Mouse (Mus musculus) gastrocnemius, postnatal 25 days (tissue): Measurements from ENCODE around the gene Bpifa3. TPM values are rescaled to one million over a fixed set of nuclear protein-coding genes. Genes with fewer than 3 reads are reported as not detected.
"Not testable (repeated sequence)": the region's sequence is repeated elsewhere in the genome, so short reads cannot be mapped to it uniquely, and the experiment has no call there.

ENCODE experiments used
- DNase-seq: peaks from one replicate; pipeline ENCODE4 v3.0.0; 2022
- long read RNA-seq, 2 experiments: library from polyadenylated mRNA; stranded (forward); transcript quantifications; one replicate each; pipeline ENCODE4 v2.0.0; 2021
- total RNA-seq, 2 experiments: library from RNA; stranded (reverse); gene quantifications; 1 replicate in 1 of 2; 2 replicates in 1 of 2; pipeline ENCODE4 v1.2.3; 2021

Bpifa3 gene
- total RNA-seq, result not detected
- long read RNA-seq, experiment 1, result 0 reads
- long read RNA-seq, experiment 2, result 0 reads

DNA sequence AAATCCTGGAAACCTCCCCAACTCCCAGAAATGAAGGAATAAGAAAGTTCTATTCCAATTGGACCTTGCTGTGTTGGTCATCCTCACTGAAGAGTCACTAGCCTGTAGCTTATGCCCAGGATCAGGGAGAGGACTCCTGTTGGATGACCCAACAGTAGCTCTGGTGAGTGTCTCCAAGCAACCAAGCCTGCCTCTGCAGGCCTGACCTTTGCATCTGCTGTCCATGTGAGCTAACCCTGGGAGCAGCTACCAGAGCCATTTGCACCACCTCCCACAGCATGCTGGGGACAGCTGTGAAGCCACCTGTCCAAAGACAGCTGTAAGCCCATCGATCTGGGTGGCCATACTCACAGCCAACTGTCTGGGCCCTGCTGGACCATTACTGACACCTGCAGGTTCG lies at the start of gene Bpifa3:
Gene Bpifa3, plus strand, starts transcription at position 217 of the 400 bp plus-strand sequence.
- DNase-seq, result no peak

DNA sequence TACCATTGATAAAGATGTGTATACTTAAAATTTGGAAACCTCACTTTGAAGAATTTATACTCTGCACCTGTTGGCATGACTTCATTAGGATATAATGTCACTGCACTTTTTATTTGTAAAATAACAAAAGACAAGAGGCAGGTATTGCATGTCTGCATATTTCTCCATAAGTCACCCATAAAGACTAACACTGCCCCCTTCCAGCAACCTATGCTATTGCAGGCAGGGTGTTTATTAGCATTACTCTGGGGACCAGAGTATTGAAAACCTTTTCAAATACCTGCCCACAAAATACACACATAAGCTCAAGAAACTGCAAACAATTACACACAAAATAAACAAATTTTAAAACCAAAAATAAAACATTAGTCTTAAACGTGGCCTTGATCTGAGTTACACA lies 32.4 kb upstream of the Bpifa3 start:
- DNase-seq, result no peak

DNA sequence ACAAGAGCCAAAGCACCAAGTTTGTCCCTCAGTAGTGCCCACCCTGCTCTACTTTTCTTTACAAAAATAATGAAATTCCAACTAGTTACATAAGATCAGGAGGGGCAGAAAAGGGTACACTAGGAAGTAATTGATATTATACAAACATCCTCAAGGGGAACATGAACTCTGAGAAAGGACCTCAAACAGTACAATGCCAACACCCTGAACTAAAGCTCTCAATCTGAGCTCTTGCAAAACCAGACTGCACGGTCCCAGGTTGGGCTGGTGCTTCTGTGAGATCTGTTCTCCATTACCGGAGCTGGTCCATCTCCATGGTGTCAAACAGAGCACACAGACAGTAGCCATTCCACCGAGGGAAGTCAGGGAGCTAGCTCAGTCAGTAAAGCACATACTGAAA lies 12.8 kb upstream of the Bpifa3 start:
- no peak for DNase-seq

DNA sequence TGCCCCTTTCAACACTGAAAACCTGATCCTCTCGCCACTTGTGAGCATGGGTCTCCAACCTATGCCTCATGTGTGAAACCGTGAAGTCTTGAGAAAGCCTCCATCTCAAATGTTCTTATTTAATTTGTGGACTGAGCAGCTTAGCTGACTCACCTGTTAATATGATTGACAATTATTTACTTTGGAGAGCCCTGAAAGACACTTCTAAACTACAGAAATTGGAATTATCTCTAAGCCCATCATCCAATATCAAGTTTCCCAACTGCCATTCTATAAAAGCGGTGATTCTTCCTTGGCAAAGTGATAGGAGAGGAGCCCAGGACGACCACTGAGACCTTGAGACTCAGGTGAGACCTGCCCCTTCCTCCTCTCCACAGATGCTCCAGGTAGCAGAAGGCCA lies 12.4 kb downstream of the Bpifa3 start, which contains the start of gene Bpifa1:
Gene Bpifa1, plus strand, starts transcription at position 301 of the 400 bp plus-strand sequence.
- no peak for DNase-seq

DNA sequence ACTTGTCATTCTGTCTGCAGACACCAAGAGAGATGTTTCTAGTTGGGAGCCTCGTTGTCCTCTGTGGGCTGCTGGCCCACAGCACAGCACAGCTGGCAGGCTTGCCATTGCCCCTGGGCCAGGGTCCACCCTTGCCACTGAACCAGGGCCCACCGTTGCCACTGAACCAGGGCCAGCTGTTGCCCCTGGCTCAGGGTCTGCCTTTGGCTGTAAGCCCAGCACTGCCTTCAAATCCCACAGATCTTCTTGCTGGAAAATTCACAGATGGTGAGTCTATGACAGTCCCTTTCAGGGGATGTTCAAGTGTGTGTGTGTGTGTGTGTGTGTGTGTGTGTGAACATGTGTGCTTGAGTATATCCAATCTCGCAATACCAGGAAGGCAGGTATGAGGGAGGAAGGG lies 13.6 kb downstream of the Bpifa3 start:
- no peak for DNase-seq

GRCm38 (mm10) chr2:154147496-154147895 lies 17.4 kb downstream of the Bpifa3 start:
- DNase-seq, result no peak

DNA sequence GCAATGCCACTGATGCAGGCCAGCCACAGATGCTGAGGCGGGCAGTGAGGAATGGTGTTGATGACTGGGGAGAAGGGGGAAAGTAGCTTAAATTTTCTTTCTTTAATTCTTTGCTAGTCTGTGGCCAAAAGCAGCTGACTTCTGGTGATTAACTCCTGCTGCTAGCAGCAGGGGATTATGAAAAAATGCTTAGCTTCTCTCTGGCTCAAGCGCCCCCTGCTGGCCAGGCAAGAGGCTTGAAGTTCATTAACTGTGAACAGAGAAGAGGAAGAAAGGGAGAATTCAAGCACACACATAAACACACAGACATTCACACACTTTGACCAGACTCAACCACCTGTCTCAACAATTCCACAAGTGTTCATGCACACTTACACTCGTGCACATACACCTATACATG lies 28.3 kb downstream of the Bpifa3 start:
- DNase-seq, result no peak

DNA sequence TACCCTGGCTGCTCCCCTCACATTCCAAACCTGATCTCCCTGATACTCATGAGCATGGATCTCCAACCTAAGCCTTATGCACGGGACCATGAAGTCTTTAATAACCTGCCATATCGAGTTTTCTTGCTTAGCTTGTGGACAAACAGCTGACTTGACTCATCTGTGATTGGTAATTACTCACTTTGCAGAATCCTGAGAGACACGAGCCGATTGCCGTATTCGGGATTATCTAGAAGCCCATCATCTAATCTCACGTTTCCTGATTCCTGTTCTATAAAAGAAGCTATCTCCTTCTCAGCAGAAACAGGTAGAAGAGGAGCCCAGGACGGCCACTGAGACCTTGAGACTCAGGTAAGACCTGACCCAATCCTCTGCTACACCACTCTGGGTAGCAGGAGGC lies 32.2 kb downstream of the Bpifa3 start, which contains the start of gene Bpifa5:
Gene Bpifa5, plus strand, starts transcription at position 301 of the 400 bp plus-strand sequence.
- no peak for DNase-seq

GRCm38 (mm10) chr2:154163306-154163705 lies 33.2 kb downstream of the Bpifa3 start:
- no peak for DNase-seq

- no peak for DNase-seq
These were observed 39.0 kb downstream of the Bpifa3 start for GRCm38 (mm10) chr2:154169172-154169571.

DNA sequence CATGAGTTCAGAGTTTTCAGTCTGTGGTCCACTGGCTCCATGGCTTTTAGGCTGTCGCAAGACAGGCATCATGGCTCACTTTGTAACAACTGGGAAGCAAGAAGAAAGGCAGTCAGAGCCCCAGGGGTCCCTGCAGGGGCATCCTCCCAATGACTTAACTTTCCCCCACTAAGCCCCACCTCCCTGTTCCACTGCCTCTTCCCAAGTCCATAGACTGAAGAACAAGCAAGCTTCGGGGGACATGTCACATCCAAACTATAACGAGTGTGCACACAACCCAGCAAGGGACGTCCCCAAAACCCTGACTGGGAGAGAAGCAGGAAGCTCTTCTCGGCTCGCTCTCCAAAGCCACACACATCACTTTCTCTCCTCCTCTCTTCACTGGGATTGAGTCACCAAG lies 41.5 kb downstream of the Bpifa3 start:
- no peak for DNase-seq

GRCm38 (mm10) chr2:154173313-154173712 lies 43.2 kb downstream of the Bpifa3 start:
- no peak for DNase-seq

GRCm38 (mm10) chr2:154181900-154182299 lies 51.8 kb downstream of the Bpifa3 start:
- not testable (repeated sequence) for DNase-seq

GRCm38 (mm10) chr2:154183061-154183460 lies 52.9 kb downstream of the Bpifa3 start:
- DNase-seq, result not testable (repeated sequence)

DNA sequence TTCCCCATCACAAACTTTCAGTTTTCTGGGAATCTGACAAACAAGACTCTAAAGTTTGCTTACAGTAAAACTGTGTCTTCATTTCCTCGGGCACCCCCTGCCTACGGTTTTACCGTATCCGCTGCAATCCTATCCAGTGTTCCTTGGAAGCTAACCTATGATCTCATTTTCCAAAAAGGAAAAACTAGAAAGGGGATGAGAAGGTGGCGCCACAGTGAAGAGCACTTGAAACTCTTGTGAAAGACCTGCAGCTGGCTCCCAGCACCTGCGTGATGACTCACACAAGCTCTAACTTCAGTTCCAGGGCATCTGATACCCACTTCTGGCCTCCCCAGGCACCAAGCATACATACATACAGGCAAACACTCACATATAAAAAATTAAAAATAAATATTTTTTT lies 55.2 kb downstream of the Bpifa3 start:
- peak; percentile 1 for DNase-seq

- DNase-seq, result peak; percentile 1
These were observed 55.6 kb downstream of the Bpifa3 start for GRCm38 (mm10) chr2:154185748-154186147.

GRCm38 (mm10) chr2:154187468-154187867 lies 57.3 kb downstream of the Bpifa3 start:
- DNase-seq, result no peak

Other genes with a start within 250 kb of the Bpifa3 start
- not detected for gene Bpifb6, start 229.9 kb upstream of the Bpifa3 start, total RNA-seq
- gene Bpifb3, start 212.1 kb upstream of the Bpifa3 start, total RNA-seq, result not detected
- not detected for gene Bpifb4, start 192.1 kb upstream of the Bpifa3 start, total RNA-seq
- gene Bpifa6, start 155.4 kb upstream of the Bpifa3 start, total RNA-seq, result not detected
- not detected for gene Bpifa2, start 122.1 kb upstream of the Bpifa3 start, total RNA-seq
- not detected for gene Bpifa1, start 12.5 kb downstream of the Bpifa3 start, total RNA-seq
- gene Bpifa5, start 32.3 kb downstream of the Bpifa3 start, total RNA-seq, result not detected
- gene Bpifb1, start 60.5 kb downstream of the Bpifa3 start, total RNA-seq, result not detected
- not detected for gene Bpifb5, start 93.4 kb downstream of the Bpifa3 start, total RNA-seq
- gene Bpifb9a, start 127.5 kb downstream of the Bpifa3 start, total RNA-seq, result not detected
- not detected for gene Bpifb9b, start 176.9 kb downstream of the Bpifa3 start, total RNA-seq
- gene Cdk5rap1, start 242.7 kb downstream of the Bpifa3 start, total RNA-seq, result 10 to 100 TPM; 11.0 to 12.3 TPM